Mouse (Mus musculus) myocyte (in vitro differentiated cells): ENCODE measurements at regions not wholly inside any gene's neighbourhood (a gene's known extent, or its start where the extent isn't known, plus 50 kb on each side); places are given as distances from the start of the nearest gene placed in this dataset.

ENCODE experiments used
- H3K27me3 ChIP-seq: one replicate; pipeline ENCODE4 v1.6.1; 2011; ENCODE audit not compliant: control insufficient read depth, insufficient read depth, insufficient read length
- H3K36me3 ChIP-seq: one replicate; pipeline ENCODE4 v1.6.1; 2011; ENCODE audit not compliant: control insufficient read depth, insufficient read depth
- H3K4me2 ChIP-seq: one replicate; pipeline ENCODE4 v1.6.1; 2011; ENCODE audit warnings: low read depth, control low read depth
- H3K4me3 ChIP-seq: one replicate; pipeline ENCODE4 v1.5.1; 2011; ENCODE audit warnings: mild to moderate bottlenecking, control low read depth, moderate library complexity
- H3K79me2 ChIP-seq: one replicate; pipeline ENCODE4 v1.6.1; 2011; ENCODE audit not compliant: control insufficient read depth, insufficient read depth
- H3ac ChIP-seq: one replicate; pipeline ENCODE4 v1.6.1; 2011; ENCODE audit not compliant: control insufficient read depth, insufficient read length
- CEBPB ChIP-seq: IDR thresholded peaks from 2 replicates; pipeline ENCODE4 v1.6.1; 2011; ENCODE audit warnings: mild to moderate bottlenecking, moderate library complexity; ENCODE audit not compliant: poor library complexity, insufficient read depth, severe bottlenecking
- E2F4 ChIP-seq: IDR thresholded peaks from one replicate; pipeline ENCODE4 v1.6.1; 2011; ENCODE audit warnings: mild to moderate bottlenecking, control low read depth, moderate library complexity; ENCODE audit not compliant: insufficient read depth
- MYOD1 ChIP-seq, 3 experiments: IDR thresholded peaks; one replicate each; pipeline ENCODE4 v1.6.1; 2011; ENCODE audit warnings: control low read depth in 2 of 3, low read depth in 2 of 3, mild to moderate bottlenecking in 2 of 3, moderate library complexity in 1 of 3; ENCODE audit not compliant: insufficient read length in 2 of 3, control insufficient read depth in 1 of 3
- MYOG ChIP-seq, 3 experiments: IDR thresholded peaks; one replicate each; pipeline ENCODE4 v1.6.1; 2011; ENCODE audit warnings: control low read depth in 2 of 3, low read depth in 2 of 3, mild to moderate bottlenecking in 2 of 3; ENCODE audit not compliant: insufficient read length in 2 of 3, control insufficient read depth in 1 of 3, insufficient read depth in 1 of 3
- SRF ChIP-seq: IDR thresholded peaks from one replicate; pipeline ENCODE4 v1.6.1; 2011; ENCODE audit warnings: low read depth; ENCODE audit not compliant: control insufficient read depth, insufficient read length
- TCF12 ChIP-seq: IDR thresholded peaks from one replicate; pipeline ENCODE4 v1.6.1; 2011; ENCODE audit warnings: mild to moderate bottlenecking, control low read depth; ENCODE audit not compliant: poor library complexity, insufficient read depth, severe bottlenecking
- TCF3 ChIP-seq: IDR thresholded peaks from one replicate; pipeline ENCODE4 v1.6.1; 2011; ENCODE audit warnings: low read depth, control low read depth; ENCODE audit not compliant: insufficient read length

DNA sequence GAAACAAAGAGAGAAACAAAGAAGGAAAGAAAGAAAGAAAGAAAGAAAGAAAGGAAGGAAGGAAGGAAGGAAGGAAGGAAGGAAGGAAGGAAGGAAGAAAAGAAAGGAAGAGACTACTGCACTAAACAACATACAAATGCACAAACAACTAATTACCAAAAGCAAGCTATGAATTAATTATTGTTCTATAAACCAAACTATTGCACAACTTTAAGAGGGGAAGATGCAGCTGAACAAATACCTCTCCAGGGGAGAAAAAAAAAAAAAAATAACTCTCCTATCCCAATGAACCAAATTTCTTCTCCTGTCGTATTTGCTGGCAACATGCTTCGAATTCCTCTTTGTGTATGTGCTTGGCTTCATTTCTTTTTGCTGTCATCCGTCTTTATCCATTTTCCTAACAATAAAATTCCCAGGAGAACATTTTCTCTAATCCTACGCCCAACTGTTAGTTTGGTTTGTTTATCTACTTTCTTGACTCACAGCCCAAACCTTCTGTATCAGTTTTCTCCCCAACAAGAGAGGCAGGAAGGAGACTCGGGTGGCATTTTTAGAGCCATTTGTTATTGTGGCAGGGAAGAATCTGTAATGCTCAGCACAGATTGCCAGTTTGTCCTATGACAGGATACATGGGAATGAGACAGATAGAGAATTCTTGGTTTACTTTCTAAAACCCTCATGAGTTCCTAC lies 1437.7 kb upstream of the Tenm2 start:
- Histone ChIP-seq H3K36me3 (no peaks in the 10 kb centered on the region), H3K79me2 (no peaks in the 10 kb centered on the region), H3K4me2 (peak overlapping the region; percentile 75), H3K27me3 (no peaks in the 10 kb centered on the region), H3ac (no peak overlapping the region), H3K4me3 (no peak overlapping the region)
- TF ChIP-seq CEBPB (peak; percentile 51; the same call in 1 of the 2 replicates), MYOG (IDR thresholded peaks at IDR 0.05; ENCODE audit: control insufficient read depth in 1 of 3, insufficient read depth in 1 of 3, insufficient read length in 2 of 3, low read depth in 2 of 3) (no peak), SRF (no peak), MYOD1 (IDR thresholded peaks at IDR 0.05; ENCODE audit: control insufficient read depth in 1 of 3, insufficient read length in 2 of 3, low read depth in 2 of 3) (no peak), TCF3 (no peak), TCF12 (no peak), E2F4 (no peak)
